Mouse (Mus musculus): ENCODE data around the gene Prkab1.
A peak's percentile ranks its signal among the peaks of the same experiment; 100 is the strongest.

The Prkab1 gene

DNA sequence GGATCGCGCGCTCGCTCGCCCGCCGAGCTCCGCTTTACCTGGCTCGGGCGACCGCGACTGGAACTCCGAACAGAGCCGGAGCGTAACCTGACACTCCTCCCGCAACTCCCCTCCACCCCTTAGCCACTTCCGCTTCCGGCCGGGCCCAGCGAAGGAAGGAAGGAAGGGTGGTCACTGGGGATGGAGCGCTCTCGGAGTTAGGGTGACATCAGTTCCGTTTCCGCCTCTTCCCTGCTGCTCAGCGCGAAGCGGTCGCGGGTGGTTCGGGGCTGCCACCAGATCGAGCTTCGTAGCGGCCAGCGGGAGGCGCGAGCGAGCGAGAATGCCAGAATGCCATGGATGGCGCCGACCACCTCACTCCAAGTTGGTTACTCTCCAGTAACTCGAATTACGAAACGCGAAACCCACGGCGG lies at the start of gene Prkab1:
TSS of gene Prkab1 (minus strand) at position 182 of the 413 bp plus-strand sequence.
- peak; percentile 92 to 98 for DNase-seq

DNA sequence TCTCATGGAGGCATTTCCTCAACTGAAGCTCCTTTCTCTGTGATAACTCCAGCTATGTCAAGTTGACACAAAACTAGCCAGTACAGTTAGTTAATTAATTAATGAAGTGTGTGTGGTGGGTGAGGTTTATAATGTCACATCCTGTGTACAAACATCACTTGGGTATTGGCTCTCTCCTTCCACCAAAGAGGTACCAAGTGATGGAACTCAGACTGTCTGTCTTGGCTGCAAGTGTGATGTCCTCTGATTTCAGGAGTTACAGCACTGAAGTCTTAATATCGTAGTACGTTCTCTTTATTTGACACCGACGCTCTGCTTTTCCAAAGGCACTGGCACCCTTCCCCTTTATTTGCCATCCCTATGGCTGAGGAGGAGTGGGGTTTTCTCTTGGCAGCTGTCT lies 45.3 kb upstream of the Prkab1 start:
- no peak for DNase-seq

DNA sequence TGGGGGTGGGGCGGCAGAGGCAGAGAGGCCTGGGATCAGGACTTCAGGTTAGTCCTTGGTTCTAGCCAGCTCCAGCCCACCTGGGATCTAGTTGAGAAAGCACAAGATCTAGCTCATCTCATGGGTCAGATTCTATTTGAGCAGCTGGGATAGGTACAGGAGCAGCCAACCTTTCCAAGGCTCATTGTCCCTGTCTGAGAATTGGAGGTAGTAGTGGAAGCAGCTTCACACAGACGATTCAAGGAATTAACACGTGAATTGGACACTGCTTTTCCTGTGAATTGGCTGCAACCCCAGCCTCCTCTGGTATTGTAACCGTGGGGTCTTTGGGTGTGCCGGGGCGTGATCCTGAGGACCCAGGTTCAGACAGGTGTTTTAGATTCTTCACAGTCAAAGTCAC lies 28.5 kb upstream of the Prkab1 start:
- DNase-seq = no peak

DNA sequence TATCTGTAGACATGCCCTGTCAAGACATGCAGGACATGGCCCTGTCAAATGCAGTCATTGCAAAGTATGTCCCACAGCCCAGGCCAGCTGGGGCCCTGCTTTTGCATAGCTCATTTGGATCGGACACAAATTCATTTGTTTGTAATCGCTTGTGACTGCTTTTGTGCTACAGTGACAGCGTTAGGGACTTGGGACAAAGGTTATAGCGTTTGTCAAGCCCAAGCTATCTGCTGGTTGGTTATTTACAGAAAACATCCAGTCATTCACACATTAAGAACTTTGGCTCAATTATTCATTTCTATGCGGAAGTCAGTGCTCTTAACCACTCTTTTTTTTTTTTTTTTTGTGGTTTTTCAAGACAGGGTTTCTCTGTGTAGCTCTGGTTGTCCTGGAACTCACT lies 27.9 kb upstream of the Prkab1 start:
- DNase-seq = no peak

DNA sequence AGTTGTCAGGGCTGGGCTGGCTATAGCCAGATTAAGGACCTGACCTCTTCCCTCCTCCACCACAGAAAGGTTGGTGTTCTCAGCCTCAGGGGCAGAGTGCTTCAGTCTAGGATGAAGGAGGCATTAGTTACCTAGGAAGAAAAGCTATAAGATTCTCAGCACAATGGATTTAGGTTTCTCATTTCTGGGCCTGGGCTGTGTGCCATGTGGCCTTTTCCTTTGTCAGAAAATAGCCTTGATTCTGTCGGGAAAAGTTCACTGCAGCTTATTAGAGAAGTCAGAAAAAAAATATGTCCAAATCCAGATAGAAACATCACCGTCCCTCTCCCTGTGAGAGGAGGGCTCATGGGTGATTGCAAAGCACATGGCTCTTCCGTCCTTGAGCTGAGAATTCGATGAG lies 25.5 kb upstream of the Prkab1 start:
- DNase-seq = no peak

DNA sequence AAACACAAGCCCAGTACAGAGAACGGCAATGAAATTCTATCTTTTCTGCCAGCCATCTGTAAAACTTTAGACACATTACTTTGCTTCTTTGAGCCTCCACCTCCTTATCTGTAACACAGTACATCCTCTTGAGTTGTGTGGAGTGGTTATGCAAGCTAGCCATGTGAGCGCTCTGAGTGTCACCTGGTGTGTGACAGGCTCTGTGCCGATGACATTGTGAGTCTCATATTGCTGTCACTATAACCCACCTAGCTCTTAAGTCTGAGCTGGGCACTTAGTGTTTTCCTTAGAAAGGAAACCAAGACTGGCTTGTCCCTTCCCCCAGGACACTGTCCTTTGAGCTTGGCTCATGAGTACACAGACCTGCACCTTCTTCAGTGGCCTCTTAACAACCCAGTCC lies 24.0 kb upstream of the Prkab1 start:
- no peak for DNase-seq

DNA sequence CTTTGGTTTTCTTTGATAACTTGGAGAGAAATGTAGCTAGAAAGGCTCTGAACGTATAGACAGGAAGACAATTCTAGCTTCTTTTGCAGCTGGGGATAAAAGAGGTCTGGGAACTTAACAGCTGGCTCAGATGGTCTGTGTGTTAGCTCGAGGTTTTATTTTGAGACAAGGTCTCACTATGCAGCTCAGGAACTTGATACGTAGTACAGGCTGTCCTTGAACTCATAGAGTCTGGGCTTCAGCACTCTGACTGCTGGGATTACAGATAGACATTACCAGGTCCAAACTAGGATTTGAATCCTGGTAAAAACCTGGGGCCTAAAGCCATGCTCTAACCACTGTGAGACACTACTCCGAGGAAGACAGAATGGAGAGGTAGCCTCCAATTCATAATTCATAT lies 21.9 kb upstream of the Prkab1 start:
- no peak for DNase-seq

DNA sequence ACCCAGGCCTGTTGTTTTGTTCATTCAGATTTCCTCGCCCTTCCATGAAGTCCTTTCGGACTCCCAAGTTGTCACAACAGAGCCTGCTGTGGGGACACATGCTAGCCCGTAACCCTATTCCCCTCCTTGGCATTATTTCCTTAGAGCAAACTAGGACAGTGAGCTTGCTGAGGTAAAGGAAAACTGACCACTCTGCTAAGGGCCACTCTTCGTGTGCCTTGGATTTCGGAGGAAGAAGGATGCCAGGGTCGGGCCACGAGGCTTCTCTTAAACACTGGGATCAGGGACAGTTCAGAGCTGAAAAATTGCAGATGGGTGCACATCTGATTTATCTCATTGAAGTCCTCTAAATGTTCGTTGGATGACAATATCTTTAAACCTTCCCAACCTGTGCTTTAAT lies 21.3 kb upstream of the Prkab1 start:
- DNase-seq = no peak

DNA sequence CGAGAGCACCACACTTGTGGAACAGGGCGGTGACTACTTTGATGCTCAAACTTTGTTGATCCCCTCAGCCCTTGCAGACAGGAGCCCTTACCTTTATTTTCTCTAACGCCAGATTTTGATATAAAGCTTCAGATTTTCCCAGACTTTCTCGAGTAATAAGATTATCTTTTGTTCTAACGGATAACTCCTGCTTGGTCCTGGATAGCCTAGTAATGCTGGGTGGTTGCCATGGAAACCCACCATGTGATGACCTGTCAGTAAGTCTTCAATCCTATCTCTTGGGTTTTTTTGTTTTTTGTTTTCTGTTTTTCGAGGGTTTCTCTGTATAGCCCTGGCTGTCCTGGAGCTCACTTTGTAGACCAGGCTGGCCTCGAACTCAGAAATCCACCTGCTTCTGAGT lies 17.9 kb upstream of the Prkab1 start:
- no peak for DNase-seq

DNA sequence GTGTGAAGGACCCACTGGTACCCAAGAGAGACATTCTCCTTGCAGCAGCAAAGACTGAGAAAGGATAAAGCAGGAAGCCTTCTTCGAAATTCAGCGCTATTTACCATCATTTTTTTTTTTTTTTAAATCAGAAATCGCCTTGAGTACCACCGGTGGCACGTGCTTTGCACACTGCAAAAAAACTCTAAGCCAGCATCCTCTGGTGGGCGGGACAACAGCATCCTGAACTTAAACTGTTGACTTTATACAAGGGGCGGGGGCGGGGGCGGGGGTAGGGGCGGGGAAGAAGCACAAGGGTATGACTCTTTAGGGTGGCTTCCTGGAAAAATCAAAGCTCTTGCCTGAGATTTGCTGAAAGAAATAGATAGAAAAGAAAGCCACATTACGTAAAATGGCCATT lies 15.4 kb upstream of the Prkab1 start:
- DNase-seq = no peak

DNA sequence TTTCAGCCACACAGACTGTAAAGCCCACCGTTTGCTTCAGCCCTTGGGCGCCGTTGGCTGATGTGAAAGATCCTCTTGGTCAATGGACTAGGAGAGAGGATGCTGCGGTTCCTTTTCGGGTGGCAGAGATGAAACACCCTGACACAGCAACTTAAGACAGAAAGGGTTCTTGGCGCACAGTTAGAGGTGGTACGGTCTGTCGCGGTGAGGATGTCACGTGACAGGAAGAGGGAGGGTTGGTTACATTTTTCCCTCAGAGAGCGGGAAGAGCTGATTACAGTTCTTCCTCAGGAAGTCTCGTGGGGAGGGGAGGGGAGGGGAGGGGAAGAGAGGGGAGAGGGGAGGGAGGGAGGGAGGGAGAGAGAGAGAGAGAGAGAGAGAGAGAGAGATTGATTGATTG lies 13.4 kb upstream of the Prkab1 start:
- DNase-seq = no peak

DNA sequence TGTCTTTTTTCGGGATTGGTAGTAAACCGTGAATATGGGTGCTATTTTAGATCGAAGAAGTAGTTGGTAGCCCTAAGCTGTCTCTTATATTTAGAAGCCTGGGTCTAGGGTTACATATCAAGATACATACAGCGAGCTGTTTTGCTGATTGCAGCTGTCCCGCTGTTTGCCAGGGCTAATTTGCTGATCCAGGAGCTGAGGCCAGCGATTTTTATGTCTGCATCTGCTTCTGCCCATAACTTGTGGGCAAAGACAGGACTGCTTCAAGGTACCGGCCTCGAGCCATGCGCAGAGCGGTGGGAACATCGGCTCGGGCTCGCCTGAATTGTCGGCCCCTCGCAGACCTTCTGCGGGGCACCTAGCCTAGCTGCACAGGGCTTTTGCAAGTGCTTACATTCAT lies 12.2 kb upstream of the Prkab1 start:
- DNase-seq = no peak

DNA sequence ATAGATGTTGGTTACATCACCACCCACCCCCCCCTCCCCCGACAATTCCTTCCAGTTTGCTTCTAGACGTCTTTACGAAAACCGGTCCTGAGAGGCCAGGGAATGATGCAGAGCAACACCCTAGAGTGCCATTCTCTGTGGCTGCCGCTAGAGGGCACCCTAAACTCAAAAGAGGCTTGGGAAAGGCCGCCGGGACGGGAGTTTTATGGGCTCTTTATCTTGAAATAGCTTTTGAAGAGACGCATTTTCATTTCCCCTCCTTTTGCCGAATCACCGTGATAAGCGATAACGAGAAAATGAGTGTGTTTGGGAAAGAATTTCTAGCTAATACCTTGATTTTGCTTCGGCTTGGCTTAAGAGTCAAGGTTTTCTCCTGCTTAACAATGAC lies 6.9 kb upstream of the Prkab1 start:
- DNase-seq = peak; percentile 66 to 73

DNA sequence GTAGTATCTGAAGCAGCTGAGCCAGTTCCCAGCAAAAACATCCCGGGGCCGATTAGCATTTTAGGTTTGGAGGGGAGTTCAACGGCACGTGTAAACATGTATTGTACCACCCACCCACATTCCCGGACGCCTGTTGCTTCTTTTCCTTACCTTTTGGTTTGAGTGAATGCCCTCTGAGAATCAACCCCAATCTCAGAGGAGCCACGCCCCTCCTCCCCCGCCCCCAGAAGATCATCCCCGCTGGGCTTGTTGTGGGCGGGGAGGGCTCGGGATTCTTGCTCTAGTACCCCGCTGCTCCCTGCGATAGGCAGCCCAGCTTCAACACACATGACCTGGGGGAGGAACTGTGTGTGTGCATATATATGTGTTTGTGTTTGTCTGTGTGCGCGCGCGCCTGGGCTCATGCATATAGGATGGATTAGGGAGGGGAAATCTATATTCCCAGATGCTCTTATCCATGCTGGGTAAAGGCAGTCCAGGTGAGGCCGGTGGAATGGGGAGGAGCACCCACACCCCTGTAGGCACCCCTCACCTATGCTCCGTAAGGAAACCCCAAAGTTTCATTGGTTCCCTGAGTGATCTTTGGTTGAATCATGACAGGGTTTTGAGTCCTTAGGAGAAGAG lies 6.4 kb upstream of the Prkab1 start:
- no peak for DNase-seq

DNA sequence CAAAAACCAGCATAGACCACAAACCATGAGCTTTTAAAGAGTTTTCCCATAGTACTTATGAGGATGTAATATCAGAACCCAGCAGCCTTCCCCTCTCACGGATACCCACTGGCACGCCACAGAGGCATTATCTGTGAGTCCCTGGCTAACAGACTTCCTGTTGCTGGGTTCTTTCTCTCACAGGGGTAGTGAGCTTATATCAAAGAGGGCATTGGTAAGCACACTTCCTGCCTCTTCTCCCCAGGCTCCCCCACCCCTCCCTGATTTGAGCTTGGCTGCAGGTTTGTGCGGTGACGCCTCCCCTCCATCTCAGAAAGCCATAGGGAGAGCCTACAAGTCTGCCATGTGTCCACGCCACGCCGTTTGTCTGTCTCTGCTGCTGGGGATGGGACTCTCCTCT lies 4.8 kb upstream of the Prkab1 start:
- no peak for DNase-seq

DNA sequence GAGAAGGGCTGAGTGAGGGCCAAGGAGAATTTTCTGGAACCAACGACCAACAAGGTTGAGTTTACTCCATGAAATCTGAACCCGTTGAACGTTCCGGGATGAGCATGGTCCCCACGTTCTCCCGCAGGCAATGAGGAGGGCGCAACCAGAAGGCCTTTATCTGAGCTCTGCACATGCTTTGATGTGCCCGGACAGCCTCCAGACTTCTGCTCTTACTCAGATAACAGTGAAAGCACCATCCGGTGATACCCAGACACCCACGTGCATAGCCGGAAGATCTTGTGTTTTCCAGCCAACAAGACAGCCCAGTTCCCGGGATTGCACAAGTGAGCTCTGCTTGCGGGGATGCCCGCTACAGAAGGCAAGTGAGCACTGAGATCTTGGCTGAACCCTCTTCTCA lies 2.3 kb upstream of the Prkab1 start:
- no peak for DNase-seq

DNA sequence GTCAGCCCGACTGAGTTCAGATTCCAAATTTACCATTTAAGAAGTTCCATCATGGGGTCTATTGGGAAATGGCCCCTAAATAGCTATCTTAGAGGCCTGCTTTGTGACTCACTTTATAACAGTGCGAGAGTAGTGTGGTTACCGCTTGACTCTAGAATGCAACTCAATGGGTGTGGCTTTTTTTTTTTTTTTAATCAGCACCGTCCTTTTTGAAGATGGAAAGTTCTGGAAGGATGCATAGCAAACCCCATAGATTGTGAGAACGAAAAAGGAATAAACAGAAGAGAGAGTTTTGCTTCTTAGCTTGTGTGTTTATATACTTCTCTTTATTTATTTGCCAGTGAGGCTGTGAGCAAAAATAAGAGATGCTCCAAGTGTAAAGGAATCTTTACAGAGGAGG lies 1.8 kb upstream of the Prkab1 start:
- no peak for DNase-seq

DNA sequence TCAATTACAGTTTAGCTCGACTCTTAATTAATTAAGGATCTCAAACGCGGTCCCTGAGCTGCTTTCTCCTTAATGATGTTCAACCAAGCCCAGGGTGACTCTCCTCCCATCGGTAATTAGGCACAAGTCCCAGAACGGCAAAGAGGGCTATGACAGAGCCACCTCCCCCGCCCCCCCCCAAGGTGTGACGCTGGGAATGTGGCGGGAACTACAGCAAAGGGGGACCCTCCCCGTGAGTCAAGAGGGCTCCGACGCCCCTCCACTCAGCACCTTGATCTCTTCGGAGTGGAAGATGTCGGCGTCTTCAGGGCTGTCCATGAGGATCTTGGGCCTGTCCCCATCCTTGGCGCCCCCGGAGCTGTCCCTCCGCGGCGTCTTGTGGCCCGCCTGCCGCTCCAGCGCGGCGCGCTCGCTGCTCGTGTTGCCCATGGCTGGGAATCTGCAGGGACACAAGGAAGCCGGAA lies 455 bp downstream of the Prkab1 start:
- DNase-seq = peak in 1 of 2 experiments; percentile 38

DNA sequence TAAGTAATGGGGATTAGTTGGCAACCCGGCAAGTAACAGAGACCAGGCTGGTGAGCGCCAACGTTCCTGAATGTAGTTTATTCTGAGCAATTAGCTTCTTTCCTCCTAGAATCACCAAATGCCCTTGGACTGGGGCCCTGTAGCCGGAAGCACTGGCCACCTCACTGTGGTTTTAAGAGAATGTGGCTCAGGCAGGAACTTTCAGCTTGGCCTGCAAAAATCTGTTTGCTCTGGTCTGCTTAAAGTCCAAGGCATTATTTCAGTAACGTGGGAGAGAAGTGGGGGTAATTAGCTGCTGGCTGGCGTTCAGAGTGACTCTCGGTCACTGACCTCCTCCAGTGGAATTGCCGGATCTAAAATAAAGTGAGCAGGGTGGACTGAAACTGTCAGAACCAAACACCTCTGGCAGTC lies 1.1 kb downstream of the Prkab1 start:
- DNase-seq = peak; percentile 72 to 86

DNA sequence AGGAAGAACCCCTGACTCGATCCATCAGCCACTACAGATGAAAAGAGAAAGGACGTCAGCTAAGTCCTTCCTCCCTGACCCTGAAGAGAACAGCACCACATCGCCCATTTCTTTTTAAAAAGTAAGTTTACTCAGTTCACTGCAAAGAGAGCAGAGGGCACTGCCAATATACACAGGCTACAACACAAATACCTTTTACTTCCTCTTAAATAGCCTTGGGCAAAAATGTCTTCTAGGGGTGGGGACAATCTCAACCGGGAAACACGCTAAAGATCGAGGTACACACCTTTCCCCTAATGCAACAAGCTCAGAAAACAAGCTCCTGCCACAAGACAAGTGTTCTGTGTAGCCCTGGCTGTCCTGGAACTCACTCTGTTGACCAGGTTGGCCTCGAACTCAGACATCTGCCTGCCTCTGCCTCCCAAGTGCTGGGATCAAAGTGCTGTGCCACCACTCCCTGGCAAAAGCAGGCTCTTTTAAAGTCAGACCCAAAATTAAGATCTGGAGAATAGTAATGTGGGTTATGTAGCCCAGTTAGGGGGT lies 1.6 kb downstream of the Prkab1 start:
- no peak for DNase-seq

DNA sequence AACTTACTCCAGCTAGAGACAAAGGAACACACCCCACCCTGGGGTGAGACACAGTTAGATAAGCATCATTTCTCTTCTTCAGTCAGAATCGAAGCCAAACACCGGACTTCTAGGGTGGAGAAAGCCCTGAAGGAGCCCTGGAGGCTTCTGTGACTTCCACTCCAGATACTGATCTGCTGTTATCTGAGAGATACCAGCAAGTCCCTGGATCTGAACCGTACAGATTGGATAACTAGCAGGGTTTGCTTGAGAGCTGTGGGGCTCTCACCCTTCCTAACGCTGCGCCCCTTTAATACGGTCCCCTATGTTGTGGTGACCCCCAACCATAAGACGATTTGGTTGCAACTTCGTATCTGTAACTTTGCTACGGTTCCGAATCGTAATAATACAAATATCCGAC lies 2.2 kb downstream of the Prkab1 start:
- DNase-seq = no peak

DNA sequence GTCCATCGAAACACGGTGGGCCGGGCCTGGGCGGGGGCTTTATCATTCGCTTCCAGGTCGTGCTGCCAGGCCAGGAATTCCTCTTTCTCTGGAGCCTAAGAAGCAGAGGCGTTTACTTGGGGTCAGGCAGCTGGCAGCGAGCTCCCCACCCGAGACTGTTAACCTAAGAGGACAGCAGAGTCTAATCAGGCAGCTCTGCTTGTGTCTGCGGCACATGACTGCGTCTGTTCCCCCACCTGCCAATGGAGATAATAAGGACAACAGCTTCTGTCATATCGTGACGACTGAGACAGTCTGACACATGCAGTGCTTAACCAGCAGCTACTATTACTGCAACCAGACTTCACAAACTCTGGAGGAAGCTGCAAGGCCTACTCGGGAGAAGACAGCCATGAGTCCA lies 2.8 kb downstream of the Prkab1 start:
- no peak for DNase-seq

DNA sequence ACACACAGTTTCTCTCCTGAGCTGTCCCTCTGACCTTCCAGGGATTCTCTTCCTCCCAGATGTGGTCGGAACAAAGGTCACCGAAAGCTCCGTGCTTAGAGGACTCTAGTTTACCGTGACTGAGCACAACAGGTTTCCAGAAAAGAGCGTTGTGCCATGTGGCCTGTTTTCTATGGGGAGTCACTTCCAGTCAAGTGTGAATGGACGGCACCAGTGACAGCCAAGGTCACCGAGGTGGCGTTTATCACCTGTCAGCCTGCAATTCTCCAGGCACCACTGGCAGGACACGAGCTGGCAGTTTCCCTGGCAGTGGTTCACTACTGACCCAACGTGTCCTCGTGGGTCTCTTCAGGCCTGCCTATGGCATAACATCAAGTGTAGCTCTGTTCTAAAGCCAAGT lies 4.9 kb downstream of the Prkab1 start:
- DNase-seq = peak; percentile 54 to 82

DNA sequence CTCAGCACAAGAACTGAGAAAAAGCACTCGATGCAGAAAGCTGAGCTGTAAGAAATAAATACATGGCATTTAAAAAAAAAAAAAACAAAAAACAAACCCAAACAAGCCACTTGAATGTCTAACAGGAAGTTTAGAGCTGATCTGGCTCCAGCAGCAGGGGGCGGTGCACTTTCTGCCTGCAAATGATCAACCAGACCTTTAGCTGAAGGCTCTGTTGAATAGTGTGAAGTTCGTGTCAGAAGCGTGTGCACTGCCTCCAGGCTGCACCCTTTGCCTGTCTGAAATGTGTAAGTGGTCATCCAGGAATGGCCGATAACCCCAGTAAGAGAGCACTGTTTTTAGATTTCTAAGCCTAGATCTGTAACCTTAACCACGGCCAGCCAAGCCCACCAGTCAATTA lies 5.5 kb downstream of the Prkab1 start:
- peak; percentile 82 to 87 for DNase-seq

DNA sequence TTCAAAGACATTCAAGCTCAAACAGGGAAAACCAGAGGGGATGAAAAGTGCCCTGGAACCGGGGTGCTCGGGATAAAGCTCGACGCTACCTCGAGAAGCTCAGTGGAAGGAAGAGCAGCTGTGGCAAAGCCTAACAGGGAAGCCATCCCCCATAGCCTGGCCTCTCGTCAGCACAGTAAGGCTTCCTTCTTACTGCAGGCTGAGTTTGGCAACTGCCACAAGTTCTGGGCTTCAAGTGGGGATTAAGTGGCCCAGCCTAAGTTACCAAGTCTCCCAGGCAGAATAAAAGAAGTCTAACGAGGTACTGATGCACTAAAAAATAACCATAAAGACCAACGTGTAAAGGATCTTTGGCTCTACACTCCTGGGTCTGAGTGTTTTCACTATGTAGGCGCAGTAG lies 6.1 kb downstream of the Prkab1 start:
- DNase-seq = no peak
